Mouse (Mus musculus) lung, embryonic 16.5 days (tissue): Measurements from ENCODE around the gene Npw. TPM values are rescaled to one million over a fixed set of nuclear protein-coding genes. Genes with fewer than 3 reads are reported as not detected.
A peak's percentile ranks its signal among the peaks of the same experiment; 100 is the strongest.

Experiments used
- ATAC-seq: fragments of 200-750 bp; cut with Nextera tagmentation; 2 replicates; pipeline ENCODE4 v1.8.0; 2017; ENCODE audit warnings: low read depth, mild to moderate bottlenecking, moderate library complexity
- H3K27ac ChIP-seq: fragments of 300-500 bp; sonication (generic); 2 replicates; pipeline ENCODE4 v1.5.1; 2014; ENCODE audit warnings: mild to moderate bottlenecking, control low read depth, low read length
- H3K27me3 ChIP-seq: fragments of 300-500 bp; sonication (generic); 2 replicates; pipeline ENCODE4 v1.6.1; 2014; ENCODE audit warnings: low read depth, low read length, mixed read lengths; ENCODE audit not compliant: control insufficient read depth, insufficient read depth
- H3K36me3 ChIP-seq: fragments of 300-500 bp; sonication (generic); 2 replicates; pipeline ENCODE4 v1.6.1; 2014; ENCODE audit warnings: low read length; ENCODE audit not compliant: control insufficient read depth, insufficient read depth
- H3K4me1 ChIP-seq: fragments of 300-500 bp; sonication (generic); replicated peaks from 2 replicates; pipeline ENCODE4 v1.6.1; 2014; ENCODE audit warnings: low read length, mixed read lengths; ENCODE audit not compliant: control insufficient read depth, insufficient read depth
- H3K4me2 ChIP-seq: fragments of 300-500 bp; sonication (generic); 2 replicates; pipeline ENCODE4 v1.6.1; 2014; ENCODE audit warnings: low read depth, low read length, control low read depth
- H3K4me3 ChIP-seq: fragments of 300-500 bp; sonication (generic); 2 replicates; pipeline ENCODE4 v1.5.1; 2014; ENCODE audit warnings: mild to moderate bottlenecking, low read length, control low read depth
- H3K9ac ChIP-seq: fragments of 300-500 bp; sonication (generic); 2 replicates; pipeline ENCODE4 v1.6.1; 2014; ENCODE audit warnings: low read length, control low read depth
- H3K9me3 ChIP-seq: fragments of 300-500 bp; sonication (generic); 2 replicates; pipeline ENCODE4 v1.6.1; 2016; ENCODE audit warnings: low read length; ENCODE audit not compliant: control insufficient read depth
- WGBS: fragments of 180-500 bp; shearing (Covaris S2); extraction: QIAGEN DNeasy Blood & Tissue Kit; methylation state at CpG from one replicate; pipeline ENCODE4 v1.1.7; 2014; 5-methylcytosine and 5-hydroxymethylcytosine counted together
- polyA plus RNA-seq: library from polyadenylated mRNA; unstranded; fragments of >200 nt; fragmentation: Nextera tagmentation; extraction: Ambion mirVana; gene quantifications from 2 replicates; pipeline ENCODE4 v1.2.1, GENCODE M21; 2015

The Npw gene
- polyA plus RNA-seq, 1 experiment from 2014 or later: 1.1 TPM

DNA sequence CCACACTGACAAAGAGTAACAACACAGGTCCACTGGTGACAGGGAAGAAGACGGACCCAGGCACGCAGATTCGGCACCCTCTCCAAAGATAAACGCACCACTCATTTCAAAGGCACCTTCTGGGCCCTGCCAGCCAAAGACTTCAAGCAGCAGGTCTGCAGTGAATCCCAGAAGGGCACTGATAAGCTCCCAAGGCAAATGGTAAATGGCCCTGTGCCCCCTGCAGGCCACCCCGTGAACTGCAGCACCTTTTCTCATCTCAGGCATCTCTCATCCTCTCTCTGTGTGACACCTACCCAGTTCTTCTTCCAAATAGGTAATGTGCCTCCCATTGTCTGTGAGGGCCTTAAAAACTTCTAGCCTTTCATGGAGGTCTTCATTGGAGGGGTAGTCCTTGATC is 29.6 kb downstream of the Npw start:
- Histone ChIP-seq H3K4me3 (no peak overlapping the region), H3K27ac (no peak overlapping the region), H3K4me2 (no peak overlapping the region), H3K9me3 (no peaks in the 10 kb centered on the region), H3K27me3 (no peaks in the 10 kb centered on the region), H3K36me3 (peaks cover 21% of the 10 kb centered on the region; the same call in 1 of the 2 replicates), H3K9ac (no peak overlapping the region), H3K4me1 (peaks cover 12% of the 10 kb centered on the region)
- ATAC-seq: no peak
- 30% methylated on average over 5 of the region's 5 CpGs for WGBS

DNA sequence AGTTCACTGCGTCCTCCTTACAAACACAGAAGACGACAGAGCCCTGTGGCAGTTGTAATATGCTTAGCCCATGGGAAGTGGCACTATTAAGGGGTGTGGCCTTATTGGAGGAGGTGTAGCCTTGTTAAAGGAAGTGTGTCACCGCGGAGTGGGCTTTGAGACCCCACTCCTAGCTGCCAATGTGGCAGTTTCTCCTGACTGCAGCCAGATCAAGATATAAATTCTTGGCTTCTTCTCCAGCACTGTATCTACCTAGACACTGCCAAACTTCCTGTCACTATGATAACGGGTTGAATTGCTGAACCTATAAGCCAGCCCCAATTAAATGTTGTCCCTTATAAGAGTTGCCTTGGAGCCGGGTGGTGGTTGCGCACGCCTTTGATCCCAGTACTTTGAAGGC is 32.8 kb downstream of the Npw start:
- Histone ChIP-seq H3K27me3 (no peaks in the 10 kb centered on the region), H3K36me3 (peaks cover 33% of the 10 kb centered on the region), H3K4me3 (no peak overlapping the region), H3K9ac (no peak overlapping the region), H3K27ac (no peak overlapping the region), H3K4me1 (no peaks in the 10 kb centered on the region), H3K9me3 (no peaks in the 10 kb centered on the region), H3K4me2 (no peak overlapping the region)
- no peak for ATAC-seq
- WGBS: 94% methylated on average over 8 of the region's 8 CpGs

DNA sequence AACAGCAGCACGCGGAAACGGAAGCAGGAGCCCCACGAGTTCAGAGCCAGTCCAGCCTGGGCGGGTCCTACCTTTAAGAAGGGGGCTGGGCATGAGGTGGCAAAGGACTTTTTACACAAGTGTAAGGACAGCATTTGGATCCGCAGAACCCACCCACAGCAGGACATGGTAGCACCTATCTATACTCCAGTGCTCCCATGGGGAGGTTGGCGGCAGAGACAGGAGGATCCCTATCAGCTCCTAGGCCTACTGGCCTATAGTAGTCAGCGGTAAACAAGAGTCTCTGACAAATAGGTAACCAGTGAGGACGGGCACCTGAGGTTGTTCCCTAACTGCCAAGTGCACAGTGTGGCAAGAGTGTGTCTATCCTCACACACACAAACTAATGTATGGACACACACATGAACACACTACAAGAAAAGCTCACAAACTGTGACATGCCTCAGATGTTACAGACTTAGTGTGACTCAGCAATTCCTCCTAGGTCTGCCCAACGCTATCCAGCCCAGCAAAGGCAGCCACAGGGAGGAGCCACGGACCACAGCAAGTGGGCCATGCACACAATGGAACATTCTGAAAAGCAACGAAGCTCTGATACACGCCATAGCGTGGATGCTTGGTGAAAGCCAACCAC is 40.6 kb downstream of the Npw start:
- WGBS: 80% methylated on average over 14 of the region's 14 CpGs
- no peak overlapping the region for H3K4me2 ChIP-seq
- no peak overlapping the region for H3K9ac ChIP-seq
- no peak overlapping the region for H3K27ac ChIP-seq
- H3K36me3 ChIP-seq: peaks cover 35% of the 10 kb centered on the region
- peak; percentile 17; the same call in 1 of the 2 replicates for ATAC-seq
- H3K27me3 ChIP-seq: no peaks in the 10 kb centered on the region
- H3K4me3 ChIP-seq: no peak overlapping the region
- H3K4me1 ChIP-seq: no peaks in the 10 kb centered on the region
- H3K9me3 ChIP-seq: no peaks in the 10 kb centered on the region

DNA sequence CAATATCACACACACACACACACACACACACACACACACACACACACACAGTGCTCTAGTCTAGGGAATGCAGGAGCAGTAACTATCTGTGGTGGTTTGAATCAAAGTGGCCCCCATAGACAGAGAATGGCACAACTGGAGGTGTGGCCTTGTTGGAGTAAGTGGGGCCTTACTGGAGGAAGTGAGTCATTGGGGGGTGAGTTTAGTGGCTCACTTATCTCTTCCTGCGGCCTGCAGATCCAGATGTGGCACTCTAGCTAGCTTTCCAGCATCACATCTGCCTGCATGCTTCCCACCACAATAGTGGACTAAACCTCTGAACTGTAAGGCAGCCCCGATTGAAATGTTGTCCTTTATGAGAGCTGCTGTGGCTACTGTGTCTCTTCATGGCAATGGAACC is 47.5 kb downstream of the Npw start:
- Histone ChIP-seq H3K4me1 (no peaks in the 10 kb centered on the region), H3K36me3 (peaks cover 25% of the 10 kb centered on the region), H3K9ac (no peak overlapping the region), H3K27ac (no peak overlapping the region), H3K9me3 (no peaks in the 10 kb centered on the region), H3K4me2 (no peak overlapping the region), H3K4me3 (no peak overlapping the region), H3K27me3 (no peaks in the 10 kb centered on the region)
- no peak for ATAC-seq
- 60% methylated on average over 2 of the region's 2 CpGs for WGBS

DNA sequence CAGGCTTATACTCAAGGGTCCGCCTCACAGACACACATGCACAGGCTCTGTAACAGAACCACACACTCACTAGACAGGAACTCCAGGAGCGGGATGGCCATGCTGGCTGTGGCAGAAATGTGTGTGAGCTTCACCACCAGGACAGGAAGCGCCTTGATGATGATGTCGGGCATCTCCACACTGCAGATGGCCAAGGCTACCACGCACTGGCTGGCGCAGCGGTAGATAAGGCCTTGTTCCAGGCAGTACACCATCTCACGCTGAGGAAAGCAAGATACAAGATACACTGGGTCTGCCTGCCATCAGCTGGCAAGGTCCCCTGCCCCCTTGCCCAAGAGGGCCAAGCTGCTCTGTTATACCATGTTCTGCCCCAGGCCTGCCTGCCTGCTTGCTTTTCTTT is 49.4 kb downstream of the Npw start:
- Histone ChIP-seq H3K27me3 (no peaks in the 10 kb centered on the region), H3K4me2 (no peak overlapping the region), H3K9ac (no peak overlapping the region), H3K9me3 (no peaks in the 10 kb centered on the region), H3K4me1 (no peaks in the 10 kb centered on the region), H3K36me3 (peaks cover 14% of the 10 kb centered on the region; the same call in 1 of the 2 replicates), H3K4me3 (no peak overlapping the region), H3K27ac (no peak overlapping the region)
- no peak for ATAC-seq
- 90% methylated on average over 8 of the region's 8 CpGs for WGBS

DNA sequence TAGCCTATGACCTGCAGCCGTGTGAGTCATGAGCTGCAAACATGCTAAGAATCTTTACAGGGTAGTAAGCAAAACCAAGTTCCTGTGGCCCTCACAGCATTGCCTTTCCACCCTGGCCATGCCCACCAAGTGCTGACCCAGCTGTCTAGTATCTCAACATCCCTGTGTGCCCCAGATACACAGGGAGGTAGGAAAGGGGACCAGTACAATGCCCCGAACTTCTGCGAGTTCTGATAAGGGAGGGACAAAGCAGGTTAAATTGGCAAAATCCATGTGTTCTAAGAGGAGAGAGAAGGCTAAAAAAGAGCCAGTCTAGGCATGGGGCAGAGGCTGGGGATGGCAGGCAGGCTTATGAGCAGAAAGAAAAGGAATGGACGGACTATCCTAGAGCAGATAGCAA is 49.9 kb downstream of the Npw start:
- Histone ChIP-seq H3K9me3 (no peaks in the 10 kb centered on the region), H3K9ac (no peak overlapping the region), H3K4me1 (no peaks in the 10 kb centered on the region), H3K27me3 (no peaks in the 10 kb centered on the region), H3K4me2 (no peak overlapping the region), H3K4me3 (no peak overlapping the region), H3K27ac (no peak overlapping the region), H3K36me3 (peaks cover 14% of the 10 kb centered on the region; the same call in 1 of the 2 replicates)
- 91% methylated on average over 4 of the region's 4 CpGs for WGBS
- no peak for ATAC-seq

Other genes with a start within 250 kb of the Npw start
- gene Rnps1, start 243.9 kb downstream of the Npw start, polyA plus RNA-seq: 226 and 246 TPM in 2 replicates
- gene Eci1, start 231.8 kb downstream of the Npw start, polyA plus RNA-seq: 97.4 and 102 TPM in 2 replicates
- gene Dnase1l2, start 215.4 kb downstream of the Npw start, polyA plus RNA-seq: 1.6 and 2.8 TPM in 2 replicates
- 28.8 and 30.5 TPM in 2 replicates for gene E4f1, start 188.1 kb downstream of the Npw start, polyA plus RNA-seq
- gene Pgp, start 188.1 kb downstream of the Npw start, polyA plus RNA-seq: 43.9 and 50.6 TPM in 2 replicates
- not detected in 2 replicates for gene Bricd5, start 184.6 kb downstream of the Npw start, polyA plus RNA-seq
- gene Mlst8, start 179.4 kb downstream of the Npw start, polyA plus RNA-seq: 28.1 and 29.8 TPM in 2 replicates
- gene Caskin1, start 169.9 kb downstream of the Npw start, polyA plus RNA-seq: 0.59 and 0.96 TPM in 2 replicates
- 90.9 and 93.5 TPM in 2 replicates for gene Traf7, start 130.5 kb downstream of the Npw start, polyA plus RNA-seq
- gene Rab26, start 124.2 kb downstream of the Npw start, polyA plus RNA-seq: 2.6 and 4.9 TPM in 2 replicates
- 21.6 and 23.6 TPM in 2 replicates for gene Pkd1, start 108.6 kb downstream of the Npw start, polyA plus RNA-seq
- gene Tsc2, start 25.8 kb downstream of the Npw start, polyA plus RNA-seq: 54.0 and 58.2 TPM in 2 replicates
- 17.6 and 17.9 TPM in 2 replicates for gene Nthl1, start 25.8 kb downstream of the Npw start, polyA plus RNA-seq
- 95.5 and 98.1 TPM in 2 replicates for gene Slc9a3r2, start 8.1 kb downstream of the Npw start, polyA plus RNA-seq
- 15.0 and 18.1 TPM in 2 replicates for gene Zfp598, start 11.2 kb upstream of the Npw start, polyA plus RNA-seq
- gene Syngr3, start 31.5 kb upstream of the Npw start, polyA plus RNA-seq: 1.5 and 1.9 TPM in 2 replicates
- gene Gfer, start 37.7 kb upstream of the Npw start, polyA plus RNA-seq: 37.2 and 41.9 TPM in 2 replicates
- 4.2 and 4.8 TPM in 2 replicates for gene Noxo1, start 37.8 kb upstream of the Npw start, polyA plus RNA-seq
- gene Tbl3, start 49.2 kb upstream of the Npw start, polyA plus RNA-seq: 66.9 and 67.9 TPM in 2 replicates
- gene Rnf151, start 59.6 kb upstream of the Npw start, polyA plus RNA-seq: 0.35 TPM in 1 of 2 replicates, not detected in the other
- gene Rps2, start 59.7 kb upstream of the Npw start, polyA plus RNA-seq: 1,342 and 1,356 TPM in 2 replicates
- 204 and 217 TPM in 2 replicates for gene Ndufb10, start 66.0 kb upstream of the Npw start, polyA plus RNA-seq
- not detected in 2 replicates for gene Rpl3l, start 69.4 kb upstream of the Npw start, polyA plus RNA-seq
- gene Msrb1, start 78.2 kb upstream of the Npw start, polyA plus RNA-seq: 36.1 and 39.4 TPM in 2 replicates
- gene Hs3st6, start 94.5 kb upstream of the Npw start, polyA plus RNA-seq: 0.87 and 1.2 TPM in 2 replicates
- not detected in 2 replicates for gene Meiob, start 145.8 kb upstream of the Npw start, polyA plus RNA-seq
- 32.6 and 39.1 TPM in 2 replicates for gene Hagh, start 181.7 kb upstream of the Npw start, polyA plus RNA-seq
- gene Fahd1, start 191.9 kb upstream of the Npw start, polyA plus RNA-seq: 16.7 and 17.6 TPM in 2 replicates
- gene Igfals, start 207.5 kb upstream of the Npw start, polyA plus RNA-seq: 1.2 and 1.9 TPM in 2 replicates
- 48.5 and 55.0 TPM in 2 replicates for gene Nubp2, start 227.9 kb upstream of the Npw start, polyA plus RNA-seq
- gene Spsb3, start 228.2 kb upstream of the Npw start, polyA plus RNA-seq: 41.1 and 43.3 TPM in 2 replicates
- gene Eme2, start 236.6 kb upstream of the Npw start, polyA plus RNA-seq: 28.4 and 29.1 TPM in 2 replicates
- 82.8 and 89.0 TPM in 2 replicates for gene Mrps34, start 236.7 kb upstream of the Npw start, polyA plus RNA-seq
- 74.7 and 74.9 TPM in 2 replicates for gene Nme3, start 238.0 kb upstream of the Npw start, polyA plus RNA-seq